Mouse (Mus musculus): ENCODE measurements at regions not wholly inside any gene's neighbourhood (a gene's known extent, or its start where the extent isn't known, plus 50 kb on each side); places are given as distances from the start of the nearest gene placed in this dataset.

DNA sequence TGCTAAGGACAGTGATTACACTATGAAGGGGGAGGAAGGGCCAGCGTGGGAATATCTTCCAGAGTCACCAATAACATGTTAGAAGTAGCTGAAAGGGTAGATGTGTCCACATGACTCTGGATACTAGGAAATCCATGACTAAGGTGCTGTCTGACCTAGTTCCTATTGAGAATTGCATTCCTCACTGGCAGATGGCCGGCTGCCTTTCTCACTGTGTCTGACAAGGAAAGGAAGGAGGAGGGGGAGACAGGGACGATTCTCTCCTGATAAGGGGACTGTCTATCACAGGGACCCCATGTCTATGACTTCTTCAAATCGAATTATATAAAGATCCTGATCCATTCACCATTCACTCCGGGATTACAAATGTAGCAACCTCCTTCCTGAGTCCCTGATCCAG is 289.9 kb downstream of the Zfp326 start:
- TF ChIP-seq CTCF (conservative IDR thresholded peaks at IDR 0.05; ENCODE audit: insufficient read depth, insufficient read length, low read depth, low read length), result no peak
- no peak for TF ChIP-seq POLR2A (IDR thresholded peaks at IDR 0.05; ENCODE audit: low read depth, low read length)

All from kidney, adult 2 months (tissue).